Mouse (Mus musculus): ENCODE measurements around the gene Asxl2.
"Not testable (repeated sequence)": the region's sequence is repeated elsewhere in the genome, so short reads cannot be mapped to it uniquely, and the experiment has no call there.

Asxl2 gene

DNA sequence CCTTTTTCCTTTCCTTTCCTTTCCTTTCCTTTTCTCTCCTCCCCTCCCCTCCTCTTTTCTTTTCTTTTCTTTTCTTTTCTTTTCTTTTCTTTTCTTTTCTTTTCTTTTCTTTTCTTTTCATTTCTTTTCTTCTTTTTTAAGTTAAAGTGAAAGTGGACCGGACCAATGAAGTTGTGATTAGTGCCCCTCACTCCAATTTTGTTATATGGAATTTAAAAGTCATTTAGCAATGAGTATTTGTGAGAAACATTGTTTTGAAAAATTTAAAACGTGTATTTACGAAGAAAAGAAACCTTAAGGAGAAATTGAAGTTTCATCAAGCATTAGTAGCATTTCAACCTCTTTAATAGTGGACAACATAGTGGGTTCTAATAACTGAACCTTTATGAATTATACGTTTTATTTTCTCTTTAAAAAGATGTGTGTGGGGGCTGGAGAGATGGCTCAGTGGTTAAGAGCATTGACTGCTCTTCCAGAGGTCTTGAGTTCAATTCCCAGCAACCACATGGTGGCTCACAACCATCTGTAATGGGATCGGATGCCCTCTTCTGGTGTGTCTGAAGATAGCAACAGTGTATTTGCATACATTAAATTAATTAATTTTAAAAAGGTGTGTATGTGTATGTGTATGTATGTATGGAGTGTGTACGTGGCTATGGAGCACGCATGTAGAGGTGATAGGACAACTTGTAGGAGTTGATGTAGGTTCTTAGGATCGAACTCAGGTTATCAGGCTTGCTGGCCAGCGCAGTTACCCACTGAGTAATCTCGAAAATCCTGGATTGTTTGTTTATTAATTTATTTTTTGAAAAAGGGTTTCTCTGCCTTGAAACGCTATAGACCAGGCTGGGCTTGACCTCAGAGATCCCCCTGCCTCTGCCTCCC is 1.5 kb downstream of the Asxl2 start:
- DNase-seq (ENCODE audit: low read depth, low spot score) = no peak

DNA sequence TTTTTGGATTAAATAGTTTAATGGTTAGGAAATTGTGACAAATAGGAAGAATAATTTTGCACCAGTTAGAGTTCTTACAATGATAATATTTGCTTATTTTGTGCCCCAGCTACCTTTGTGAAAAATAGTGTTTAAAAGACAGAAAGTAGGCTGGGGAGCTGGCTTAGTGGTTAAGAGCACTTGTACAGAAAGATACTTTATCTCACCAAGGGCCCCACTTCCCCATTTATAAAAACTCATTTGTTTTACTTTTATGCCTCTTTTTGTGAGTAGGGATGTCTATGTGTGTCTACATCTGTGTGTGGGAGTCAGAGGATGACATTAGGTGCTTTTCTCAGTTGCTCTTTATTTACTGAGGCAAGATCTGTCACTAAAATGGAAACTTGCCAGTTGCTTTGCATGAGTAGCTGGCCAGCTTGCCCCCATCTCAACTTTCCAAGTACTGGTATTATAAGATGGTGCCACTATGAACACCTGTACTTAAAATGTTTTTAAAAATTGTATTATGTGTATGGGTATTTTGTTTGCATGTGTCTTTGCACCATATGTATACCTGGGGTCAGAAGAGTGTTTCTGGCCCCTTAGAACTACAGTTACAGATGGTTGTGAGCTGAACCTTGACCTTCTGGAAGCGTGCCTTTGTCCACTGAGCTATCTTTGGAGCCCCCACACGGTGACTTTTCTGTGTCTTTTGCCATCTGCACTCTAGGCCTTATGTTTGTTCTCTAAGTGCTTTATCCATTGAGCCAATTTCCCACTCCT is 3.2 kb downstream of the Asxl2 start:
- DNase-seq (ENCODE audit: low read depth, low spot score) = no peak

DNA sequence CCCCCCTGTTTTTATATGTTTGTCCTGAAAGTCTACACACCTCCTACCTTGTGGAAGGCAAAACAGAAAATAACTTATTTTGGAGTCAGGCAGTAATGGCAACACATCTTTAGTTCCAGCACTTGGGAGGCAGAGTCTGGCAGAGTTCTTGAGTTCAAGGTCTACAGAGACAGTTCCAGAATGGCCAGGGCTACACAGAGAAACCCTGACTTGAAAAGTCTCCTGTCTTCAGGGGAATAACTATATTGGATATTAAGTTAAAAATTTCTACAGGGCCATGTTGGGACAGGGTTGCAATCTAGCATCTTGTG is 3.7 kb downstream of the Asxl2 start:
- DNase-seq (ENCODE audit: low read depth, low spot score) = no peak

DNA sequence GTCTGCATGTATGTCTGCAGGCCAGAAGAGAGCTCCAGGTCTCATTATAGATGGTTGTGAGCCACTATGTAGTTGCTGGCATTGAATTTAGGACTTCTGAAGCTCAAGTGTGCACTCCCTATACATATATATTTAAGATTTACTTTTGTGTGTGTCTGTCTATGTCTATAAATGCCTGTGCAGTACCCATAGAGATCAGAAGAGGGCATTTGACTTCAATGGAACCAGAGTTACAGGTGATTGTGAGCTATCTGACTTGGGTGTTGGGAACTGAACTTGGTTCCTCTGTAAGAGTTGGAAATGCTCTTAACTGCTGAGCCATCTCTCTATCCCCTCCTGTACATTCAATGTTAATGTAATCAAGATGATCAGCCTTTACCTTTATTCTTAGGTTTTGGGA is 4.3 kb downstream of the Asxl2 start:
- no peak for DNase-seq (ENCODE audit: low read depth, low spot score)

DNA sequence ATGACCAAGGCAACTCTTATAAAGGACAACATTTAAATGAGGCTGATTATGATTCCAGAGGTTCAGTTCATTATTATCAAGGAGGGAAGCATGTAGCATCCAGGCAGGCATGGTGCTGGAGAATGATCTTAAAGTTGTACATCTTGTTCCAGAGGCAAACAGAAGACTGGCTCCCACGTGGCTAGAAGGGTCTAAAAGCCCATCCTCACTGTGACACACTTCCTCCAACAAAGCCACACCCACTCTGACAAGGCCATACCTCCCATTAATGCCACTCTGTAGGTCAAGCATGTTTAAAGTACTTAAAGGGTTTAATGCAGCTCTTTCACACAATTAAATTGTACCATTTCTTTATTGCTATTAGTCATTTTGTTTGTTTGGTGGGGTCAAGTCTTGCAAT is 7.1 kb downstream of the Asxl2 start:
- DNase-seq (ENCODE audit: low read depth, low spot score) = no peak

GRCm38 (mm10) chr12:3436446-3436845 is 9.8 kb downstream of the Asxl2 start:
- no peak for DNase-seq (ENCODE audit: low read depth, low spot score)

DNA sequence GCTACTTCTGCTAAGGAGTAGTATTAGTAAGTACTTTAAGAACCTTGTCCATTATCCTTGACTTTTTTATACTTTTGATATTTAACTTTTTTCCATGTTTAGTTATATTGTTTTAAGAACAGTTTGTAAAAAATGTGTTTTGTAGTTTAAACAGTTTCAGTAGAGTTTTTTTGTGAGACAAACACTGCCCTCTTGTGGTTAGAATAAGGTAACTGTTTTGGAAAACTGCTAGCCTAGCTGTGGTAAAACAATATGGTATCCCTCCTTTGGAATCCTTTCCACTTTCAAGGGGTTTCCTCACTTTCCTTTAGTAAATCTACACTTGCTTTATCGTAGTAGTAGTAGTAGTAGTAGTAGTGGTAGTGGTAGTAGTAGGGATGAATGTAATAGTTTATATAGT is 11.2 kb downstream of the Asxl2 start:
- no peak for DNase-seq (ENCODE audit: low read depth, low spot score)

GRCm38 (mm10) chr12:3440916-3441315 is 14.3 kb downstream of the Asxl2 start:
- DNase-seq (ENCODE audit: low read depth, low spot score) = no peak

DNA sequence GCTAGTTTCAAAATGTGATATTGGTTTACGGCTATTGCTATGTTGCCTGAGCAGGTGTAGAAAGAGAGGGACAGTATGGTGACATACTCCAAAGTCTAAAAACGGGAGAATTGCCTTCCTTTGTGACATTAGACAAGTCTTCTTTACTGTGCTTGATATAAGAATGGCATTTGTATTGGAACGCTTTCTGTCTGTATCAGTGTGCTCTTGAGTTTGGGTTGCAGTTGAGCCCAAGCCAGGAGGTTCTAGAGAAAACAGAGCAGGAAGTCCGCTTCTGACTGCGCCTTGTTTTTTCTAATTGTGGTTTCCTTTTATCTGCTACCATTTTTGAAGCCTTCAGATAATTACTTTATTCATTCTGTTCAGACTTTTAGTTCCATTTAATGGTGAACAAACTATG is 14.7 kb downstream of the Asxl2 start:
- no peak for DNase-seq (ENCODE audit: low read depth, low spot score)

DNA sequence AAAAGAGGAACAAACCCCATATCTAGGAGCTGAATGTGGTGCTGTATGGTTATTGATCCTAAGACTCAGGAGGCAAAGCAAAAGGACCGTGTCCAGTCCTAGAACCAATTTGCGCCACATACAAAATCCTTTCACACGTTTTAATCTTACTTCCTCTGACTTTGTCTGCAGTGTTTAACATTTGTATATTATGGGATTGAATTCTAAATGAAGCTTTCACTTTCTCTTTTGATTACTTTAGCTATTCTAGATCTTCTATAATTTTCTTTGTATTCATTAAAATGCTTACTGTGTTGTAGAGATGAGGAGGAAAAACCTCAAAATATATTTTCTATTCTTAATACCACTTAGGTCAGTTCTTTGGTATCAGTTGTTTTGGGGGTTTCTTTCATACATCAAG is 26.9 kb downstream of the Asxl2 start:
- no peak for DNase-seq (ENCODE audit: low read depth, low spot score)

GRCm38 (mm10) chr12:3463087-3463486 is 36.4 kb downstream of the Asxl2 start:
- no peak for DNase-seq (ENCODE audit: low read depth, low spot score)

- no peak for DNase-seq (ENCODE audit: low read depth, low spot score)
Observed at GRCm38 (mm10) chr12:3499662-3500061, 73.0 kb downstream of the Asxl2 start.

DNA sequence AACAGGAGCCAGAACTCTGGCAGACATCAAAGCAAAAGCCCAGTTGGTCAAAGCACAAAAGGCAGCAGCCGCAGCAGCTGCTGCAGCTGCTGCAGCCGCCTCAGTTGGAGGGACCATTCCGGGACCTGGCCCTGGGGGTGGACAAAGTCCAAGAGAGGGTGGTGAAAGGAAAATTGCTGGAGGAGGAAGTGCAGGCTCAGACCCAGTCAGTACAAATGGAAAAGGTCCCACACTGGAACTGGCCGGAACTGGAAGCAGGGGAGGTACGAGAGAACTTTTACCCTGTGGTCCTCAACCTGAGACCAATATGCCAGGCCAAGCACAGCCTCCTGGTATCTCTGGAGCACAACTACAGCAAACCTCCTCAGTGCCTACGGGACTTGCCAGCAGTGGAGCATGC is 73.4 kb downstream of the Asxl2 start:
- DNase-seq (ENCODE audit: low read depth, low spot score) = no peak

GRCm38 (mm10) chr12:3518665-3519297 is 92.1 kb downstream of the Asxl2 start:
- DNase-seq (ENCODE audit: low read depth, low spot score) = no peak

DNA sequence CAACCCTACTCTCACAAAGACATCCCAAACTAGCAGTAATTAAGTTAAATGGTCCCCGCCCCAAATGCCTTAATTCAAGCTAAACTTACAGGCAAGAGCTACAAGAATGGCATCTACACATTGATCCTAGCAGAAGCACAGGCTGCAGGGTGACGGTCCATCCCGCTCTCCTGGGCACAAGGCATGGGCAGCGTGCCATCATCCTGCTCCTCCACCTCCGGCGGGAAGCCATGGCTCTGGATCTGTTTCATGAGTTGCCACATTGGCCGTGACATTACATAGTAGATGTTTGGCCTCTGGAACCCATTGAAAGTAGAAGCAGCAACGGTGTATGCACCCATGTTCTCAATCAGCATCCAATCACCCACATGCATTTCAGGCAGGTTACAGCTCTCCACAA is 95.1 kb downstream of the Asxl2 start:
- not testable (repeated sequence) for DNase-seq (ENCODE audit: low read depth, low spot score)

GRCm38 (mm10) chr12:3525536-3525935 is 98.9 kb downstream of the Asxl2 start:
- DNase-seq (ENCODE audit: low read depth, low spot score) = no peak

- DNase-seq (ENCODE audit: low read depth, low spot score) = not testable (repeated sequence)
Observed at GRCm38 (mm10) chr12:3535446-3535845, 108.8 kb downstream of the Asxl2 start.

- DNase-seq (ENCODE audit: low read depth, low spot score) = no peak
Observed at GRCm38 (mm10) chr12:3537616-3538015, 111.0 kb downstream of the Asxl2 start.

- no peak for DNase-seq (ENCODE audit: low read depth, low spot score)
Observed at GRCm38 (mm10) chr12:3538036-3538435, 111.4 kb downstream of the Asxl2 start.

GRCm38 (mm10) chr12:3539605-3540004 is 112.9 kb downstream of the Asxl2 start:
- DNase-seq (ENCODE audit: low read depth, low spot score) = no peak

- DNase-seq (ENCODE audit: low read depth, low spot score) = no peak
Observed at GRCm38 (mm10) chr12:3540871-3541270, 114.2 kb downstream of the Asxl2 start.

GRCm38 (mm10) chr12:3545451-3545850 is 118.8 kb downstream of the Asxl2 start:
- no peak for DNase-seq (ENCODE audit: low read depth, low spot score)

Data from retina, adult 2 months (tissue).